Mouse (Mus musculus) embryonic fibroblast, embryonic 13.5 days (primary cell): Measurements from ENCODE around the gene Pnpo. TPM values are rescaled to one million over a fixed set of nuclear protein-coding genes. Genes with fewer than 3 reads are reported as not detected.

ENCODE experiments used
- H3K27ac ChIP-seq: 2 replicates; pipeline ENCODE4 v1.5.1; 2012; ENCODE audit warnings: low read length, control low read depth, inconsistent platforms; ENCODE audit not compliant: insufficient read depth
- H3K4me1 ChIP-seq: 2 replicates; pipeline ENCODE4 v1.6.1; 2011; ENCODE audit warnings: low read length; ENCODE audit not compliant: control insufficient read depth, insufficient read depth
- H3K4me3 ChIP-seq: 2 replicates; pipeline ENCODE4 v1.5.1; 2011; ENCODE audit warnings: mild to moderate bottlenecking, control low read depth, low read length; ENCODE audit not compliant: insufficient read depth
- CTCF ChIP-seq: IDR thresholded peaks from 2 replicates; pipeline ENCODE4 v1.5.1; 2011; ENCODE audit warnings: mild to moderate bottlenecking, control low read depth, low read length, moderate library complexity, borderline replicate concordance; ENCODE audit not compliant: insufficient read depth
- POLR2A ChIP-seq: IDR thresholded peaks from 2 replicates; pipeline ENCODE4 v1.6.1; 2011; ENCODE audit warnings: low read depth, mild to moderate bottlenecking, control low read depth, low read length, moderate library complexity
- polyA plus RNA-seq: library from polyadenylated mRNA; stranded (reverse); fragments of >200 nt; gene quantifications from 2 replicates; pipeline ENCODE4 v1.2.4, GENCODE M21; 2011; ENCODE audit warnings: low read depth; ENCODE audit not compliant: missing spikeins, insufficient read length

The Pnpo gene
- polyA plus RNA-seq, 1 experiment = 6.8 TPM

DNA sequence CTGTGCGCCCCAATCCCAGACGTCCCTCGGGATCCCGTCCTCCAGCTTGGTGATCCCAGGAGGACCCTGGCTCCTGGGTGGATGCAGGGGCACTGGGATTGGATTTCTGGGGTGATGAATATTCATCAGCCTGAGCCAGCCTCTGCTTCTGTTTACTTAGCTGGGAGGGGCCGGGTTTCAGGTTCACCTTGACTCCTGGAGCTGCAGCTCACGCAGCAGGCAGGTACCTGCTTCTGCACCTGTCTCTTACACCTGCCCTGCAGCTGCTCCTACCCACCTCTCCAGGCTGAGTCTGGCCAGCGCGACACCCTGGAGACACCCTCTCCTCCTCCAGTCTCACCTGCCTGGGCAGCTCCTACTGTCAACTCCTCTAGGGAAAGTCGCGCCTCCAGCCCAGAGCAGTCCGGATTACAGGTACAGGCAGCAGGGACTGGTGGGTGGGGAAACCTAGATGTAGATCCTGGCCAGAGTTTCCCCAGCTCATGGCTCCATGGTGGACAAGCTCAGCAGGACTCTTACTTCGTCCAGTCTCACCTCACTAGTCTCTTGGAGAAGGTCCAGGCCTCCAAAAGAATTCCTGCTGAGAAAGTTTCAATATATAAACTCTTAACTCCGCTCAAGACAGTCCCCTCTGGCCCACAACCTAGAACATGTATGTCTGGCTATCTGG, 14.6 kb downstream of the Pnpo start:
- H3K27ac ChIP-seq = no peak overlapping the region
- no peak overlapping the region for H3K4me3 ChIP-seq
- no peak for TF ChIP-seq CTCF
- no peak for TF ChIP-seq POLR2A
- H3K4me1 ChIP-seq = no peaks in the 10 kb centered on the region

DNA sequence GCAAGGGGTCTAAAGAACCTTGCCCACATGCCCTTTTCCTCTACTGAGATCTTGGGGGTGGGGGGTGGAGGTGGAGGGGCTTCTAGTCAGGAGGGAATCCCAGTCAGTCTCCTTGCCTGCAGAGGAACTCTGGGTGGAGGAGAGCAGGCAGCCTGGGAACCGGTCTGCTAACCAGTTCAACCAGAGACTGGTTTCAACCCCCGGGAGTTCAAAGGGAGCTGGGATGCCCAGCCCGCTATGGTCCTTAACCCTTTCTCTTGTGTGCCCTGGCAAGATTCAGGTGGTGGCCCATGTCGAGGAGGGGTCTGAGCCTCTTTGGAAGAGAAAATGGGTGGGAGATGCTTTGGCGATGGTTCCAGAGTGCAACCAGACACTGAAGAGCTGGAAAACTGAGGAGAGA, 15.1 kb downstream of the Pnpo start:
- H3K4me1 ChIP-seq = no peaks in the 10 kb centered on the region
- H3K27ac ChIP-seq = no peak overlapping the region
- no peak for TF ChIP-seq POLR2A
- no peak for TF ChIP-seq CTCF
- H3K4me3 ChIP-seq = no peak overlapping the region

DNA sequence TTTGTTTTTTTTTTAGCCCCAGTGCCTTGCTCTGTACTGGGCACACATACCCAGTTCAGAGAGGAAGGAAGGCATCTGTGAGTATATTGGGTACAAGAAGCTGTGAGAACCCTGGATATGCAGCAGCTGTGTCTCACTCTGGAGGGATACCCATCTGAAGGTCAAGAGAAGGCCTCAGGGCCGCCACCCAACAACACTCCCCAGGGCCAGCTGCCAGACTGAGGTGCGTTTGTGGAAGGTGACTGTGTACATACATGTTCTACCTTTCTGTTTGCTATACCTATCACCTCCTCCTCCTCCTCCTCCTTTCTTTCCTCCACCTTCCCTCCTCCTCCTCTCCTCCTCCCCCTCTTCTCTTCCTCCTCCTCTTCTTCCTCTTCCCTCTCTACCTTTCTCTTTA, 15.7 kb downstream of the Pnpo start, which contains the start of gene Prr15l:
Gene Prr15l, plus strand, starts transcription at position 17 of the 400 bp plus-strand sequence.
- no peaks in the 10 kb centered on the region for H3K4me1 ChIP-seq
- H3K27ac ChIP-seq = no peak within 1 kb of the TSS
- TF ChIP-seq POLR2A = no peak
- TF ChIP-seq CTCF = no peak
- no peak within 1 kb of the TSS for H3K4me3 ChIP-seq

DNA sequence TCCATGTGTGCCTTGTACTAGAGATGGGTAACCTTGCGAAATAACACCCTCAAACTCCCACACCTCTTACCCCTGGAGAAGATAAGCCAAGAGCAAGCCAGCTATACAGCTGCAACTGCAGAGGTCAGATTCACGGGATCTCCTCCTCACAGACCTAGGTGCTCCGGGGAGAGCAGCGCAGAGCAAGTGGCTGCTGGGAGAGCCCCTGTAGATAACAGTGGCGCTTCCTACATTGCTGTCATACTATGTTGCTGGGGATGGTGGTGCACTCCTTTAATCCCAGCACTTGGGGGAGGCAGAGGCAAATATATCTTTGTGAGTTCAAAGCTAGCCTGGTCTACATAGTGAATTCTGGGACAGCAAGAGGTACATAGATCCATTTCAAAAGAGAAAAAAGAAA, 17.2 kb downstream of the Pnpo start:
- Histone ChIP-seq H3K4me3 (no peak overlapping the region), H3K27ac (no peak overlapping the region), H3K4me1 (no peaks in the 10 kb centered on the region)
- TF ChIP-seq CTCF (no peak), POLR2A (no peak)

DNA sequence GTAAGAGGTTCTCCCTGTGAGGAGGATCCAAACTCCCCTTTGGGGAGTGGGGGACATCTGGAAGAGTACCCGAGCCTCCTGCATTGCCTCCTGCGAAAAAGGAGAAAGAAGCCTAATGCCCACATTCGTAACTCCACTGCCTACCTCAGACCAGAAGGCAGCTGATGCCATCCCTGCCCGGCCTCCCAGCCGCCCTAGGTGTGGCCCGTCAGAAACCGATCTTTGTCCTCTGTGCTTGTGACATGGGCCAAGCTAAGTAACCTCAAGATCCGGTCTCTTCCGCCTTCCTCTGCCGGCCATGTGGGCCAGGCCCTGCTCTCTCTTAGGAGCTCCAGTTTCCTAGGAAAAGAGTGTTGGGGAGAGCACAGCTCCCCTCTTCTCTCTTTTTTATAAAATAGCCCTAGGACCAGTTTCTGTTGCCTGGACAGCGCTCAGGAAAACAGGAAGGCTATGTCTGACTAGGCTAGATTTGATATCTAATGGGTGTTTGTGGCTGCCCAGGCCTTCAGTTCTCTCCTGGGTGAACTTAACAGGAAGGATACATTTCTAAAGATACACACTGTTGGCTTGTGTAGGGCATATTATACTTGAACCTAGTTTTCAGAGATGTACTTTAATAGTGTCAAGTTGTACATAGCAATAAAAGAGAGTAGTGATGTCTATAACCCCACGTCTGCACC, 18.2 kb downstream of the Pnpo start:
- H3K4me3 ChIP-seq = no peak overlapping the region
- TF ChIP-seq CTCF = no peak
- TF ChIP-seq POLR2A = no peak
- H3K4me1 ChIP-seq = no peaks in the 10 kb centered on the region
- H3K27ac ChIP-seq = no peak overlapping the region

DNA sequence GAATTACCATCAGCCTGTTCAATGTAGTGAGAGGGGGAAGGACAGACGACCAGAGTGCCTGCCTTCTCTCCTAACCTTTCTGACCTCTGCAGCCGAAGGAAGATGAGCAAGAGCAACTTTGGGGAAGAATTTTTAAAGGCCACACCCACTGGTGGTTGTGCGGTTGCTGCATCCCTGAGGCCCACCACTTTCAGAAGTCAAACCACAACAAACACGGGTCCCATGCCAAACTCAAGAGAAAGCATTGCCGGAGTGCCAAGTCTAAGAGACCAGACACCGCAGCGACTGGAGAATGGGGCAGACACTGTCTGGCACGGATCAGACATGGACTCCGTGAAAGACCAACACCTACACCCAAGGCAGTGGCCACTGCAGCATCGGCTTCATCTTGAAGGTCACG, 18.9 kb downstream of the Pnpo start:
- H3K4me3 ChIP-seq = no peak overlapping the region
- TF ChIP-seq CTCF (no peak), POLR2A (no peak)
- H3K27ac ChIP-seq = no peak overlapping the region
- H3K4me1 ChIP-seq = no peaks in the 10 kb centered on the region

DNA sequence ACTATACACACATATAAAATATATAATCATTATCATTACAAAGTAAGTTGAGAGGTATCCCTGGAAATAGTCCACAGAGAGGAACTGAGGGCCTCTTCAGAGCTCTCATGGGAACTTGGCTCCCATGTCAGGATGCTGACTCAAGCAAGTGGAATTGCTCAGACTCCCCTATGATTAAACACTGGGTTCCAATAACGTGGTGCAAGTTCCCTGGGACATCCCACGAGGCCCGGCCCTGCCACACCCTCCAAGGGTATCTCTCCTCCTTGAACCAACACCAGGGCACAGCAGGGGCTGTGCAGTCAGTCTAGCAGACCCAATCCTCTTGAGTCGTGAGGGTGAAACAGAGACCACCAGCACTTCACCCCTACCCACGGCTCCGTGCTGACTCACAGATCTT, 24.8 kb downstream of the Pnpo start:
- no peak overlapping the region for H3K4me3 ChIP-seq
- no peak for TF ChIP-seq CTCF
- TF ChIP-seq POLR2A = no peak
- H3K27ac ChIP-seq = no peak overlapping the region; the same call in 1 of the 2 replicates
- H3K4me1 ChIP-seq = peaks cover 9% of the 10 kb centered on the region

DNA sequence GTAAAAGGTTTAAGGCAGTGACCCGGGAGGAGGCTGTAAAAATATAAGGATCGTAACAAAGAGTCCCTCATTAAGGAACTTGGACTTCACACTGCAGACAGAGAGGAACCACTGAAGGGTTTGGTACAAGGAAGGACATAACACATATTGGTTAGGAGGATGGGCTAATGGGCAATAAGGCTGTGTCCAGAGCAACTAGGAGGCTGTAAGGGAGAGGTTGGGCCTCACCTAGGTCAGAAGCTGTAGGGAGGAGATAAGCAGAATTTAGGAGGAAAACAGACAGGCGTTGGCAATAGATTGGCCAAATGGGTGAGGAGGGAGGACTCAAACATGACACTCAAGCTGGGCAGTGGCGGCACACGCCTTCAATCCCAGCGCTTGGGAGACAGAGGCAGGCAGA, 26.4 kb downstream of the Pnpo start:
- H3K27ac ChIP-seq = no peak overlapping the region
- H3K4me1 ChIP-seq = peaks cover 9% of the 10 kb centered on the region
- no peak overlapping the region for H3K4me3 ChIP-seq
- TF ChIP-seq POLR2A = no peak
- TF ChIP-seq CTCF = no peak

DNA sequence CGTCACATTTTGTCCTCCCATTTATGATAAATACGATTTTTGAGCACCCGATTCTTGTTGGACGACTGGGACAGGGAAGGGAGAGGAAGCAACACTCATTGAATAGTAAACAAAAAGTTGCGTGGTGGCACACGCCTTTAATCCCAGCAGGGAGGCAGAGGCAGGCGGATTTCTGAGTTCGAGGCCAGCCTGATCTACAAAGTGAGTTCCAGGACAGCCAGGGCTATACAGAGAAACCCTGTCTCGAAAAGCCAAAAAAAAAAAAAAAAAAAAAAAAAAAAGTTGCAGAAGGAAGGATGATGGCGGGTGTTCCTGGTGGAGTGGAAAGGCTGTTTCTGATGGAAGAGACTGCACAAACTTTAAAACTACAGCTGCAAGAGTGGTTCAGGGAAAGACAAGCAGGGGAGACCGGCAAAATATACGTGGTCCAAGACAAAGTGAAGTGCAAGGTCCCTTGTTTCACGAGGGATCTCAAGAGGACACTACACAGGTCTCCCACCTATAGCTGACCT, 26.8 kb downstream of the Pnpo start:
- TF ChIP-seq CTCF (no peak), POLR2A (no peak)
- Histone ChIP-seq H3K4me1 (peaks cover 9% of the 10 kb centered on the region), H3K4me3 (peak overlapping the region; percentile 20), H3K27ac (no peak overlapping the region)
